Mouse (Mus musculus) megakaryocyte, embryonic 14.5 days (primary cell): ENCODE results near the gene Smco1.

Experiments used
- FLI1 ChIP-seq: IDR thresholded peaks from 2 replicates; pipeline ENCODE4 v1.6.1; 2012; ENCODE audit warnings: low read length, inconsistent platforms, mixed read lengths
- GATA1 ChIP-seq: IDR thresholded peaks from 3 replicates; pipeline ENCODE4 v1.6.1; 2012; ENCODE audit warnings: mixed read lengths, low read length, inconsistent platforms, borderline replicate concordance

GRCm38 (mm10) chr16:32246351-32246791, 24.9 kb upstream of the Smco1 start:
- TF ChIP-seq GATA1, result no peak
- TF ChIP-seq FLI1, result no peak
